Mouse (Mus musculus): Measurements from ENCODE around the gene Gm10722.
"Not testable (repeated sequence)": the region's sequence is repeated elsewhere in the genome, so short reads cannot be mapped to it uniquely, and the experiment has no call there.

The Gm10722 gene

GRCm38 (mm10) chr9:3026136-3026535 lies 25.4 kb downstream of the Gm10722 start:
- not testable (repeated sequence) for DNase-seq

GRCm38 (mm10) chr9:3026741-3027140 lies 26.0 kb downstream of the Gm10722 start:
- DNase-seq, result not testable (repeated sequence)

GRCm38 (mm10) chr9:3027200-3027599 lies 26.5 kb downstream of the Gm10722 start:
- DNase-seq, result not testable (repeated sequence)

- peak; percentile 36 for DNase-seq
Observed at GRCm38 (mm10) chr9:3029276-3030000, 28.7 kb downstream of the Gm10722 start.

GRCm38 (mm10) chr9:3030677-3031318 lies 30.1 kb downstream of the Gm10722 start:
- not testable (repeated sequence) for DNase-seq

GRCm38 (mm10) chr9:3034299-3034698 lies 33.6 kb downstream of the Gm10722 start, which contains the start of gene Gm17535:
Gene Gm17535, plus strand, starts transcription at chr9:3034599.
- not testable (repeated sequence) for DNase-seq

- not testable (repeated sequence) for DNase-seq
Observed at GRCm38 (mm10) chr9:3036577-3036976, 35.9 kb downstream of the Gm10722 start, which contains the start of gene Gm10715. Gene Gm10715, plus strand, starts transcription at chr9:3036877.

GRCm38 (mm10) chr9:3038161-3038560 lies 37.4 kb downstream of the Gm10722 start:
- DNase-seq, result not testable (repeated sequence)

Data from cerebellum, adult 9-10 months (tissue).